Mouse (Mus musculus) stomach, embryonic 15.5 days (tissue): ENCODE data around the gene Msh2. TPM values are rescaled to one million over a fixed set of nuclear protein-coding genes. Genes with fewer than 3 reads are reported as not detected.

Experiments used
- ATAC-seq: fragments of 200-750 bp; cut with Nextera tagmentation; 2 replicates; pipeline ENCODE4 v1.8.0; 2017; ENCODE audit warnings: low read depth, moderate number of reproducible peaks, moderate TSS enrichment; ENCODE audit not compliant: insufficient read depth, low FRiP score
- H3K27ac ChIP-seq: fragments of 300-500 bp; sonication (generic); 2 replicates; pipeline ENCODE4 v1.5.1; 2015; ENCODE audit warnings: mild to moderate bottlenecking, inconsistent platforms
- H3K27me3 ChIP-seq: fragments of 300-500 bp; sonication (generic); replicated peaks from 2 replicates; pipeline ENCODE4 v1.6.1; 2015; ENCODE audit warnings: inconsistent platforms
- H3K36me3 ChIP-seq: fragments of 300-500 bp; sonication (generic); 2 replicates; pipeline ENCODE4 v1.6.1; 2015; ENCODE audit warnings: inconsistent platforms
- H3K4me1 ChIP-seq: fragments of 300-500 bp; sonication (generic); 2 replicates; pipeline ENCODE4 v1.6.1; 2015; ENCODE audit warnings: inconsistent platforms
- H3K4me2 ChIP-seq: fragments of 300-500 bp; sonication (generic); 2 replicates; pipeline ENCODE4 v1.6.1; 2015; ENCODE audit warnings: mild to moderate bottlenecking, inconsistent platforms
- H3K4me3 ChIP-seq: fragments of 300-500 bp; sonication (generic); replicated peaks from 2 replicates; pipeline ENCODE4 v1.5.1; 2015; ENCODE audit warnings: inconsistent platforms
- H3K9ac ChIP-seq: fragments of 300-500 bp; sonication (generic); 2 replicates; pipeline ENCODE4 v1.6.1; 2015; ENCODE audit warnings: inconsistent platforms
- H3K9me3 ChIP-seq: fragments of 300-500 bp; sonication (generic); 2 replicates; pipeline ENCODE4 v1.6.1; 2016; ENCODE audit warnings: inconsistent platforms
- WGBS: fragments of 180-500 bp; shearing (Covaris S2); methylation state at CpG from one replicate; pipeline ENCODE4 v1.1.7; 2015; 5-methylcytosine and 5-hydroxymethylcytosine counted together
- polyA plus RNA-seq: library from polyadenylated mRNA; unstranded; fragments of >200 nt; fragmentation: Nextera tagmentation; extraction: Ambion mirVana; gene quantifications from 2 replicates; pipeline ENCODE4 v1.2.1, GENCODE M21; 2015

The Msh2 gene
- polyA plus RNA-seq, 1 experiment from 2014 or later = 64.0 TPM

- 45% methylated on average over 5 of the region's 5 CpGs for WGBS
These were observed 98.6 kb downstream of the Msh2 start for GRCm38 (mm10) chr17:87770766-87771165.

GRCm38 (mm10) chr17:87773175-87773574 is 101.0 kb downstream of the Msh2 start:
- Histone ChIP-seq H3K9me3 (no peaks in the 10 kb centered on the region), H3K4me1 (no peaks in the 10 kb centered on the region), H3K27ac (no peak overlapping the region), H3K4me3 (no peak overlapping the region), H3K36me3 (no peaks in the 10 kb centered on the region), H3K27me3 (no peaks in the 10 kb centered on the region), H3K4me2 (no peak overlapping the region), H3K9ac (no peak overlapping the region)
- 83% methylated on average over 3 of the region's 3 CpGs for WGBS
- ATAC-seq = no peak

More at GRCm38 (mm10) chr17:87770766-87771165, 98.6 kb downstream of the Msh2 start:
- Histone ChIP-seq H3K27ac (no peak overlapping the region), H3K9me3 (no peaks in the 10 kb centered on the region), H3K27me3 (no peaks in the 10 kb centered on the region), H3K4me2 (no peak overlapping the region), H3K9ac (no peak overlapping the region), H3K4me1 (no peaks in the 10 kb centered on the region), H3K4me3 (no peak overlapping the region), H3K36me3 (no peaks in the 10 kb centered on the region)
- ATAC-seq = no peak

Other genes starting within 250 kb of the Msh2 start
- not detected in 2 replicates for gene Stpg4, start 244.6 kb upstream of the Msh2 start, polyA plus RNA-seq
- gene Calm2, start 225.4 kb upstream of the Msh2 start, polyA plus RNA-seq = 879 and 956 TPM in 2 replicates
- gene Epcam, start 36.4 kb upstream of the Msh2 start, polyA plus RNA-seq = 495 and 535 TPM in 2 replicates
- 0.09 and 0.17 TPM in 2 replicates for gene Kcnk12, start 125.7 kb downstream of the Msh2 start, polyA plus RNA-seq
- gene Rpl36-ps4, start 248.6 kb downstream of the Msh2 start, polyA plus RNA-seq = not detected in 2 replicates